Comparison of ENCODE assay signal across 9 mouse cellular contexts in the genomic region with DNA sequence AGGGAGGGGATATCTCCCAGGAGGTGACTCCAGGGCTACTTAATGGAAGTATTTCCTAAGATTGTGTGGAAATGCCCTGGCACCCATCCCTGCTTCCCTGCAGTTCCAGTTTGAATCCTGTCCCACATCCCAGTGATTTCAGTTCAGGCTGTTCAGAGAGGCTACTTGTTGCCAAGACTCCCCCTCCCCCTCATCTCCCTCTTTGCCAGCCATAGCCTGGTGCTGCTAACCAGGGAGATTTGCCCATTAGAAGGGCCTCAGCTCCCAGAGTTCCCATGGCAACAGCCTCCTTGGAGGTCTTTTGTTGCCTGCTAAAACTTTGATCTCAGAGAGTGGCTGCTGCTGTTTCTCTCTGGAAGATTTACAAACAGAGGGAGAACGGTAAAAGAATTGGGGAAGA. TPM values are rescaled to one million over a fixed set of nuclear protein-coding genes. Genes with fewer than 3 reads are reported as not detected.
DNase-seq lines count a peak whose midpoint lies in the region; ATAC-seq and TF ChIP-seq lines count a peak whose summit lies in the region.
"Had no signal": no experiment of that assay in that cellular context is flagged by ENCODE, and none has a peak within 500 bp of the region (broad histone marks: within the 10 kb centered on the region; RNA-seq: fewer than 3 reads in every experiment).

No protein-coding gene starts in this region.

- H3K4me1 ChIP-seq in lung, embryonic 16.5 days (replicated peaks; ENCODE audit: control insufficient read depth, insufficient read depth, low read length) = peaks cover 19% of the 10 kb centered on the region
- H3K4me1 ChIP-seq in lung, adult 2 months (ENCODE audit: control insufficient read depth, insufficient read depth, low read length) = peaks cover 3% of the 10 kb centered on the region; the same call in 1 of the 2 replicates
- peaks cover 69% of the 10 kb centered on the region for H3K4me1 ChIP-seq in hindbrain, embryonic 13.5 days (replicated peaks)

- H3K4me2 ChIP-seq in lung, embryonic 16.5 days (ENCODE audit: low read depth, low read length) = no peak overlapping the region
- peak overlapping the region; percentile 25; the same call in 1 of the 2 replicates for H3K4me2 ChIP-seq in hindbrain, embryonic 13.5 days

- no peaks in the 10 kb centered on the region for H3K36me3 ChIP-seq in lung, embryonic 16.5 days (ENCODE audit: control insufficient read depth, insufficient read depth, low read length)
- no peaks in the 10 kb centered on the region for H3K36me3 ChIP-seq in hindbrain, embryonic 13.5 days

- no peaks in the 10 kb centered on the region for H3K9me3 ChIP-seq in lung, embryonic 16.5 days (ENCODE audit: control insufficient read depth, low read length)
- H3K9me3 ChIP-seq in hindbrain, embryonic 13.5 days = no peaks in the 10 kb centered on the region

- 5% methylated on average over 1 of the region's 1 CpGs for WGBS in lung, embryonic 16.5 days
- 27% methylated on average over 1 of the region's 1 CpGs for WGBS in lung, adult 2 months
- 5% methylated on average over 1 of the region's 1 CpGs for WGBS in hindbrain, embryonic 13.5 days

- ATAC-seq in lung, embryonic 16.5 days (ENCODE audit: low read depth) = peak; percentile 55; the same call in 1 of the 2 replicates
- ATAC-seq in hindbrain, embryonic 13.5 days (ENCODE audit: low FRiP score) = peak; percentile 67
- no peak for ATAC-seq in granulocyte monocyte progenitor cell, adult 5-6 weeks (replicated peaks; ENCODE audit: poor library complexity, severe bottlenecking)

- TF ChIP-seq CTCF in lung, adult 2 months (IDR thresholded peaks at IDR 0.05; ENCODE audit: insufficient read depth, low read length) = no peak

- no peaks in the 10 kb centered on the region for H3K27me3 ChIP-seq in lung, embryonic 16.5 days (ENCODE audit: control insufficient read depth, insufficient read depth, low read depth, low read length)
- no peaks in the 10 kb centered on the region for H3K27me3 ChIP-seq in hindbrain, embryonic 13.5 days

- no peak for DNase-seq in lung, adult 2 months
- DNase-seq in embryo, embryonic 11.5 days (ENCODE audit: low read depth, low spot score) = peak; percentile 40
- peak; percentile 21 for DNase-seq in lung, postnatal 36 days
- DNase-seq in skeletal muscle tissue, adult 2 months (ENCODE audit: low read depth, low spot score) = peak; percentile 33
- no peak for DNase-seq in spleen, postnatal 14 days (ENCODE audit: low spot score in 2 of 2)

- no peak overlapping the region for H3K9ac ChIP-seq in lung, embryonic 16.5 days (ENCODE audit: low read length)
- H3K9ac ChIP-seq in hindbrain, embryonic 13.5 days = no peak overlapping the region

- no peak overlapping the region for H3K4me3 ChIP-seq in lung, embryonic 16.5 days (ENCODE audit: low read length)
- H3K4me3 ChIP-seq in lung, adult 2 months (replicated peaks; ENCODE audit: extremely low read depth, low read depth, low read length) = no peak overlapping the region
- no peak overlapping the region for H3K4me3 ChIP-seq in hindbrain, embryonic 13.5 days

- no peak for TF ChIP-seq POLR2A in lung, adult 2 months (IDR thresholded peaks at IDR 0.05; ENCODE audit: borderline replicate concordance, extremely low read depth, low read depth, low read length)

- H3K27ac ChIP-seq in lung, embryonic 16.5 days (ENCODE audit: low read length) = no peak overlapping the region
- H3K27ac ChIP-seq in hindbrain, embryonic 13.5 days = peak overlapping the region; percentile 86

RNA-seq across cellular contexts. Expression of a gene that starts 26.6 kb away (rescaled TPM):
- polyA plus RNA-seq in lung, embryonic 16.5 days (2015; fragmentation: Nextera tagmentation; extraction: Ambion mirVana) = 0.98 and 1.1 TPM in 2 replicates
- 1.1 and 2.3 TPM in 2 replicates for polyA plus RNA-seq in lung, adult 2 months (2012; rRNA removed)
- 3.5 and 3.6 TPM in 2 replicates for polyA plus RNA-seq in hindbrain, embryonic 13.5 days (2015; fragmentation: Nextera tagmentation; extraction: Ambion mirVana)
- not detected in 2 replicates for total RNA-seq in granulocyte monocyte progenitor cell, adult 5-6 weeks (2014; fragmentation: Nextera tagmentation)
- total RNA-seq in granulocyte monocyte progenitor cell, adult 5-6 weeks (2017) = not detected in 2 replicates

RNA-seq across cellular contexts. Expression of a gene that starts 42.0 kb away (rescaled TPM):
- not detected in 2 replicates for polyA plus RNA-seq in lung, embryonic 16.5 days (2015; fragmentation: Nextera tagmentation; extraction: Ambion mirVana)
- polyA plus RNA-seq in lung, adult 2 months (2012; rRNA removed) = not detected in 2 replicates
- not detected in 2 replicates for polyA plus RNA-seq in hindbrain, embryonic 13.5 days (2015; fragmentation: Nextera tagmentation; extraction: Ambion mirVana)
- not detected in 2 replicates for total RNA-seq in granulocyte monocyte progenitor cell, adult 5-6 weeks (2014; fragmentation: Nextera tagmentation)
- total RNA-seq in granulocyte monocyte progenitor cell, adult 5-6 weeks (2017) = not detected in 2 replicates
- polyA plus RNA-seq: heart, embryonic 14.5 days had no signal

Comparison
In these comparisons a context has a peak if more than half of its experiments do, and no peak if none do; other contexts are left out.
1. DNase-seq: peak in embryo, embryonic 11.5 days (single experiment), lung, postnatal 36 days (single experiment) and skeletal muscle tissue, adult 2 months (single experiment); none in lung, adult 2 months (single experiment) and spleen, postnatal 14 days (0 of 2).